Mouse (Mus musculus) embryonic fibroblast, embryonic 13.5 days (primary cell): ENCODE measurements around the gene Pfn4.

Experiments
- CTCF ChIP-seq: IDR thresholded peaks from 2 replicates; pipeline ENCODE4 v1.5.1; 2011; ENCODE audit warnings: mild to moderate bottlenecking, control low read depth, low read length, moderate library complexity, borderline replicate concordance; ENCODE audit not compliant: insufficient read depth
- POLR2A ChIP-seq: IDR thresholded peaks from 2 replicates; pipeline ENCODE4 v1.6.1; 2011; ENCODE audit warnings: low read depth, mild to moderate bottlenecking, control low read depth, low read length, moderate library complexity

- TF ChIP-seq CTCF (no peak), POLR2A (no peak)
Observed at GRCm38 (mm10) chr12:4811705-4812104, 42.9 kb downstream of the Pfn4 start.
